Mouse (Mus musculus) thymus, adult 18-20 months (tissue): ENCODE results near the gene Klk1b27.
"Not testable (repeated sequence)": the region's sequence is repeated elsewhere in the genome, so short reads cannot be mapped to it uniquely, and the experiment has no call there.

ENCODE experiments used
- DNase-seq, 2 experiments: peaks; one replicate each; pipeline ENCODE4 v3.0.0; 2022; ENCODE audit warnings: mixed read lengths in 2 of 2

Klk1b27 gene

DNA sequence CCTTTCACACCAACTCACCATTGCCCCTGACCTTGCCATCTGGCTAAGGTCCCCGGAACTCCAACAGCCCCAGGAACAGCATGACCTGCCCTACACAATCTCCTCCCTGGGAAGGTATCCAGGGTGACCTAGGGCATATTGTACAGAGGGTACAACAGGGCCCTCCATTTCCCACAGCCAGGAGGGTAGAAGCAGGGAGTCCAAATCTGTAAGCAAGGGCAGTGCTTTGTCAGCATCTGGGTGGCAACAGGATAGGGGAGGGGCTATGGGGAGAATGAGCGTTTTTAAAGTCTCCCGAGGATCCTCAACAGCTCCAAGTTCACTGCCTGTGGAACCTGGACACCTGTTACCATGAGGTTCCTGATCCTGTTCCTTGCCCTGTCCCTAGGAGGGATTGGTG is at the start of gene Klk1b27:
TSS of gene Klk1b27 (plus strand) at position 301 of the 400 bp plus-strand sequence.
- not testable (repeated sequence) for DNase-seq

DNA sequence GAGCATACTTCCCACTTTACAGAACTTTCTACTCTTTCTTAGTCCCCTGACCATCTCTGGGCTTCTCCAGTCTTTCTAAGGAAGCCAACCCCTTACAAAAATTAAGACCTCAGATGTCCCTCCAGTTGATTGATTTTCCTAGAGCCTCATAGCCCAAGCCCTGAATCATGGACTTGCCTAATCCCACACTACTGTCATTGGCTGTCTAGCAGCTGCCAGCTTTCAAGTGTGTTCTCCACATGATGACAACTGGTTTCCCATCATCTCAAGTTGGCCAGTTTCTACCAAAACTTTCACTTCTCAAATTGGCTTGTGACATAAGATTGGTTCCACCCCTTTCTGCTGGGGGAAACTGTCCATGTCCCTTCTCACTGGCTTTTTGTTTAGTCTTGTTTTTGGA is 47.2 kb upstream of the Klk1b27 start:
- no peak for DNase-seq

DNA sequence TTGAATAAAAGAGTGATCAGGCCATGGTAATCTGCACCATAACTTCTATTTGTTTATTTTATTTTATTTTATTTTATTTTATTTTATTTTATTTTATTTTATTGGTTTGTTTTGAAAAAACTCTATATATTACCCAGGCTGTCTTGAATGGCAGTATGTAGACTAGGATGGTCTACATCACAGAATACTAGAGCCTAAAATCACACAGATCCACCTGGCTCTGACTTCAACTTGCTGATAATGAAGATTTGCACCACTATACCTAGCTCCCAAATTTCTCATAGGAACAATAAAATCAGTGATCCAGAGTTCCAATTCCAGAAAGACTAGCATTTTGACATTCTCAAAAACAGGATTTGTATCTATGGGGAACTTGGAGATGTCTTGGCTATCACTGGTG is 40.2 kb upstream of the Klk1b27 start, which contains the start of gene Klk1b26:
TSS of gene Klk1b26 (plus strand) at position 301 of the 400 bp plus-strand sequence.
- not testable (repeated sequence) for DNase-seq

DNA sequence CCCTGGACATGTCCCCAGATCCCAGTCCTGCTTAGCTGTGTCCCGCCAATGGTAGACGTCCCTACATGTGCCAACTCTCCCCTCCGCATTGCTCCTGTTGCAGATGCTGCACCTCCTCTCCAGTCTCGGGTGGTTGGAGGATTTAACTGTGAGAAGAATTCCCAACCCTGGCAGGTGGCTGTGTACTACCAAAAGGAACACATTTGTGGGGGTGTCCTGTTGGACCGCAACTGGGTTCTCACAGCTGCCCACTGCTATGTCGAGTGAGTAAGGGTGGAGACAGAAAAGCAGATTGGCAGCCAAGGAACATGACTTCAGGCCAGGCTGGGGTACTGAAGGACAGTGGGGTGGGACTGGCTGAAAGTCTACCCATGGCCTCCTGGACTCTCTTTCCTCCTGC is 37.4 kb upstream of the Klk1b27 start:
- DNase-seq, result not testable (repeated sequence)

DNA sequence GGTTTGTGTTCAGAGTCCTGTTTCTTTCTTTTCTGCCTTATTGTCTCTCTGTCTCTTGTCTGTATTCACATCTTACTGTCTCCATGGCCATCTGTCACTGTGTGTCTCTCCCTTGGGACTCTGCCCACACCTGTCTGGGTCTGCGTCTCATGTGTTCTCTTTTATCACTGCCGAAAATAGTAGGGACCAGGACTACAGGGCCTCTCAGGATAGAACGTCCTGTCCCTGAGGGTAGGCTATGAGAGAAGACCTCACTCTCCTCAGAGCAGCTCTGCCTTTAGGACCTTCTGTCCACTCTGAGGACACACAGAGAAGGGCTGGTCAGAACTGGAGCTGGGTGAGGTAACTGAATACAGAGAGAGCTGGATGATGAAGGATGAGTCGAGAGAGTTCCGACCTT is 37.0 kb upstream of the Klk1b27 start:
- no peak for DNase-seq

DNA sequence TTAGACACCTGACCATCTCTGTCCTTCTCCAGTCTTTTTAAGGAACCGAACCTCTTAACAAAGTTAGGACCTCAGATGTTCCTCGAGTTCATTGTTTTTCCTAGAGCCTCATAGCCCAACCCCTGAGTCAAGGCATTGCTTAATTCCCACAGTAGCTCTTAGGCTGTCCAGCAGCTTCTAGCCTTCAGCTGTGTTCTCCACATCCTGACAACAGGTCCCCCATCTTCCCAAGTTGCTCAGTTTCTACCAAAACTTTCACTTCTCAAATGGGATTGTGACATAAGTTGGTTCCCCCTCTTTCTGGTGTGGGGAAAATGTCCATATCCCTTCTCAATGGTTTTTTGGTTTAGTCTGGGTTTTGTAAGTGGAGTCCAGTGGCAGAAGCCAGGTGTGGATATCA is 20.0 kb downstream of the Klk1b27 start:
- no peak for DNase-seq

DNA sequence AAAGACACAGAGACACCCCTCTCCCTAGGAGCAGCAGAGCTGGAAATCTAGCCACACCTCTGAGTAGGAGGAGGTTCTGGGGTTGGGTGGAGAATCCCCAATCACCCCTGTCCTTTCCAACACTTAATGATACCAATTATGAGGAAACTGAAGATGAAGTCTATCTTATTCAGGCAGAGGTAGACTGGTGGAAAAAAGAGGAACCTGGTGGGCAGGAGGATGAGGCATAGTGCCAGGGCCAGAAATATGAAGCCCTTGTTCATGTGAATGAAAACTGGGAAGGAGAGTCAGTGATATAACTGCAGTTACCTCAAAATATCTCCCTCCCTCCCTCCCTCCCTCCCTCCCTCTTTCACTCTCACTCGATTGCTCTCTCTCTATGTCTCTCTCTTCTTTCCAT is 25.6 kb downstream of the Klk1b27 start:
- DNase-seq, result no peak

DNA sequence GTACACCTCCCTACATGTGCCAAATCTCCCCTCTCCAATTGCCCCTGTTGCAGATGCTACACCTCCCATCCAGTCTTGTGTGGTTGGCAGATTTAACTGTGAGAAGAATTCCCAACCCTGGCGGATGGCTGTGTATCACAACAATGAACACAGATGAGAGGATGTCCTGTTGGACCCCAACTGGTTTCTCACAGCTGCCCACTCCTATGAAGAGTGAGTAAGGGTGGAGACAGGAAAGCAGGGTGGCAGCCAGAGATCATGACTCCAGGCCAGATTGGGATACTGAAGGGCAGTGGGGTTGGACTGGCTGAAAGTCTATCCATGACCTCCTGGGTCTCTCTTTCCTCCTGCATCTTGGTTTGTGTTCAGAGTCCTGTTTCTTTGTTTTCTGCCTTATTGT is 44.0 kb downstream of the Klk1b27 start:
- DNase-seq, result no peak

DNA sequence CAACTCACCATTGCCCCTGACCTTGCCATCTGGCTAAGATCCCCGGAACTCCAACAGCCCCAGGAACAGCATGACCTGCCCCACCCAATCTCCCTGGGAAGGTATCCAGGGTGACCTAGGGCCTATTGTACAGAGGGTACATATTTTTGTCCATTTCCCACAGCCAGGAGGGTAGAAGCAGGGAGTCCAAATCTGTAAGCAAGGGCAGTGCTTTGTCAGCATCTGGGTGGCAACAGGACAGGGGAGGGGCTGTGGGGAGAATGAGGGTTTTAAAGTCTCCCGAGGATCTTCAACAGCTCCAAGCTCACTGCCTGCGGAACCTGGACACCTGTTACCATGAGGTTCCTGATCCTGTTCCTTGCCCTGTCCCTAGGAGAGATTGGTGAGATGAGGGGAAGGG is 49.9 kb downstream of the Klk1b27 start, which contains the start of gene Klk1b21:
TSS of gene Klk1b21 (plus strand) at position 301 of the 400 bp plus-strand sequence.
- not testable (repeated sequence) for DNase-seq
